Mouse (Mus musculus): ENCODE results near the gene Gm11111.

Gene Gm11111

DNA sequence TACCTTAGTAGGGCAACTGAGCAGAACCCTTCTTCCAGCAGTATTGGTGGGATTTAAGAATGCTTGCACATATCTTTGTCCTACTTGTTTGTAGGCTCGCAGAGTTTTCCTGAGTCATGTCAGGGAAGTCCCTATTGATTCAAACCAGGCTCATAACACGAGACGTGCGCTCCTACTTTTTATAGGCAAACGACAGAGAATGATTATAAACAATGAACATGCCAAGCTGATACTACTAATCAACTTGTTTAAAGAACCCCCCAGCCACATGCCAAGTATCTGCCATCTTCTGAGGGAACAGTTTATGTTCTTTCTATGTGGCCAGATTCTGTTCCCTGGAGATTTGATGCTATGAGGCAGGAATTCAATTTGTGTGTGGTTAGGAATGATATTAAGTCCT lies 28.3 kb downstream of the Gm11111 start:
- CTCF ChIA-PET = no interaction called here

DNA sequence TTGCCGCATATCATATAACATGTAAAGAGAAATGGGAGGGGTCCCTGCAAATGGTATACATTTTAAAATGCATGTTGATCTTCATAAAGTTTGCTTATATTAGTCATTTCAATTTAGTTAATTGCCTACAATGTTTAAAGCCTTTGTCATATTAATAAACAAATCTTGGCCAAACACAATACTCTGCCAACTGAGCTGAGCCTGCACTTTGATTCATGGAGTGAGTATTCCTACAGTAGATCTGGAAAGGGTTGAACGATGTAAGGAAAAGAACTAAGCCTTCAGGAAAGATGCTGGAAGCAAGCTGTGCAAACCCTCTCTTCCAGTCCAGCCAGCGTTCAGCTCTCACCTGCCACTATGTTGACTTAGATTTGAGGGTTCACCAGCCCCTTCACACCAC lies 29.6 kb downstream of the Gm11111 start:
- CTCF ChIA-PET = no interaction called here

DNA sequence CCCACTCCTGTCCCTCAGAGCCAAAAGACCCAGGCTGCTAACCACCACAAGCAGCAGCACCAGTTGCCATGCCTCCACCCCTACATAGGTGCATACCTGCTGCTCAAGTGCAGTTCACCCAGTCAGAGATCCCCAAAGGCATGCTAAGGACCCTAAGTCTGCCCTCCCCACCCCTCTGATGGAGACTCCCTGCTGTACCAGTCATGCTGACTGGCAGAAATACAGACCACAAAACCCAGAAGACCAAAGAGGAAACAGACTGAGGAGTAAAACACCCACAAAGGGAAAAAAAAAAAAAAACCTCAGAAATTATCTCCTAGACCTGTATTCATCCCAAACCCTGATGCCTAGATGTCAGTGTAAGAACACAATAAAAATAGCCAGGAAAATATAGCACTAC lies 33.4 kb downstream of the Gm11111 start:
- CTCF ChIA-PET = no interaction called here
